13 mouse cellular contexts compared by ENCODE assay signal in genomic region chr6:15639378-15639777, GRCm38 (mm10).
A peak's percentile ranks its signal among the peaks of the same experiment; 100 is the strongest.
DNase-seq lines count a peak whose midpoint lies in the region; ATAC-seq and TF ChIP-seq lines count a peak whose summit lies in the region.
"Had no signal": no experiment of that assay in that cellular context is flagged by ENCODE, and none has a peak within 500 bp of the region (broad histone marks: within the 10 kb centered on the region; RNA-seq: fewer than 3 reads in every experiment).

No protein-coding gene starts in this region.

- H3K9ac ChIP-seq in midbrain, embryonic 16.5 days (ENCODE audit: low read depth, low read length): no peak overlapping the region
- no peak overlapping the region for H3K9ac ChIP-seq in forebrain, embryonic 12.5 days
- H3K9ac ChIP-seq in limb, embryonic 14.5 days (ENCODE audit: low read depth, low read length, severe bottlenecking): no peak overlapping the region
- H3K9ac ChIP-seq: hindbrain, embryonic 15.5 days; liver, embryonic 14.5 days had no signal

- ATAC-seq in midbrain, embryonic 16.5 days: no peak
- peak; percentile 89; the same call in 1 of the 2 replicates for ATAC-seq in forebrain, embryonic 12.5 days (ENCODE audit: low FRiP score)
- peak; percentile 82 for ATAC-seq in limb, embryonic 14.5 days (ENCODE audit: low FRiP score, low read depth)

- peak overlapping the region; percentile 46; the same call in 1 of the 2 replicates for H3K27ac ChIP-seq in midbrain, embryonic 10.5 days (replicated peaks)
- no peak overlapping the region for H3K27ac ChIP-seq in midbrain, embryonic 16.5 days (ENCODE audit: low read length)
- no peak overlapping the region for H3K27ac ChIP-seq in forebrain, embryonic 12.5 days
- peak overlapping the region; percentile 56; the same call in 1 of the 2 replicates for H3K27ac ChIP-seq in limb, embryonic 14.5 days (replicated peaks; ENCODE audit: low read depth, low read length)
- H3K27ac ChIP-seq: hindbrain, embryonic 15.5 days; kidney, postnatal 0 days; liver, embryonic 14.5 days had no signal

- no peak overlapping the region for H3K4me3 ChIP-seq in midbrain, embryonic 10.5 days
- H3K4me3 ChIP-seq in midbrain, embryonic 16.5 days (ENCODE audit: low read depth, low read length): no peak overlapping the region
- no peak overlapping the region for H3K4me3 ChIP-seq in forebrain, embryonic 12.5 days (replicated peaks)
- H3K4me3 ChIP-seq in limb, embryonic 14.5 days (replicated peaks; ENCODE audit: low read length): no peak overlapping the region
- H3K4me3 ChIP-seq: hindbrain, embryonic 15.5 days had no signal

- no peaks in the 10 kb centered on the region for H3K9me3 ChIP-seq in midbrain, embryonic 10.5 days (replicated peaks)
- H3K9me3 ChIP-seq in midbrain, embryonic 16.5 days (replicated peaks; ENCODE audit: control insufficient read depth, low read length, poor library complexity, severe bottlenecking): no peaks in the 10 kb centered on the region
- no peaks in the 10 kb centered on the region for H3K9me3 ChIP-seq in forebrain, embryonic 12.5 days
- no peaks in the 10 kb centered on the region for H3K9me3 ChIP-seq in limb, embryonic 14.5 days (ENCODE audit: control insufficient read depth, low read length)
- H3K9me3 ChIP-seq: hindbrain, embryonic 15.5 days had no signal

- no peak for TF ChIP-seq POLR2A in limb, embryonic 14.5 days (IDR thresholded peaks at IDR 0.05; ENCODE audit: borderline replicate concordance, extremely low read depth, insufficient read depth, insufficient read length)

- H3K4me1 ChIP-seq in midbrain, embryonic 10.5 days: peaks cover 21% of the 10 kb centered on the region
- peaks cover 2% of the 10 kb centered on the region; the same call in 1 of the 2 replicates for H3K4me1 ChIP-seq in midbrain, embryonic 16.5 days (ENCODE audit: control insufficient read depth, insufficient read depth, low read length)
- peaks cover 19% of the 10 kb centered on the region for H3K4me1 ChIP-seq in forebrain, embryonic 12.5 days
- peaks cover 13% of the 10 kb centered on the region for H3K4me1 ChIP-seq in limb, embryonic 14.5 days (ENCODE audit: control insufficient read depth, insufficient read depth, low read length)
- H3K4me1 ChIP-seq: hindbrain, embryonic 15.5 days had no signal

- peak; percentile 31 for DNase-seq in midbrain, embryonic 10.5 days (ENCODE audit: low spot score)
- peak; percentile 75 for DNase-seq in limb, embryonic 14.5 days (ENCODE audit: low spot score)
- DNase-seq in right cerebral cortex, postnatal 10 days (ENCODE audit: low spot score in 2 of 2): no peak
- no peak for DNase-seq in cerebellum, adult 18-20 months
- DNase-seq in B cell, adult 2 months: no peak
- DNase-seq: cerebellum, adult 9-11 months; lung, postnatal 14 days; thymus, postnatal 25 days had no signal

- H3K4me2 ChIP-seq in midbrain, embryonic 16.5 days (ENCODE audit: low read length): no peak overlapping the region
- H3K4me2 ChIP-seq in forebrain, embryonic 12.5 days: no peak overlapping the region
- no peak overlapping the region for H3K4me2 ChIP-seq in limb, embryonic 14.5 days (replicated peaks; ENCODE audit: low read depth, low read length, severe bottlenecking)
- H3K4me2 ChIP-seq: hindbrain, embryonic 15.5 days had no signal

- no peaks in the 10 kb centered on the region for H3K27me3 ChIP-seq in midbrain, embryonic 10.5 days (ENCODE audit: low read depth, poor library complexity, severe bottlenecking)
- H3K27me3 ChIP-seq in midbrain, embryonic 16.5 days (ENCODE audit: control insufficient read depth, insufficient read depth, low read depth, low read length): no peaks in the 10 kb centered on the region
- no peaks in the 10 kb centered on the region for H3K27me3 ChIP-seq in forebrain, embryonic 12.5 days
- no peaks in the 10 kb centered on the region for H3K27me3 ChIP-seq in limb, embryonic 14.5 days (ENCODE audit: control insufficient read depth, insufficient read depth, low read length)
- H3K27me3 ChIP-seq: hindbrain, embryonic 15.5 days had no signal

- no peaks in the 10 kb centered on the region for H3K36me3 ChIP-seq in midbrain, embryonic 10.5 days
- H3K36me3 ChIP-seq in midbrain, embryonic 16.5 days (ENCODE audit: control insufficient read depth, insufficient read depth, low read length): no peaks in the 10 kb centered on the region
- no peaks in the 10 kb centered on the region for H3K36me3 ChIP-seq in forebrain, embryonic 12.5 days (replicated peaks)
- no peaks in the 10 kb centered on the region for H3K36me3 ChIP-seq in limb, embryonic 14.5 days (ENCODE audit: control insufficient read depth, insufficient read depth, low read length)
- H3K36me3 ChIP-seq: hindbrain, embryonic 15.5 days had no signal

- WGBS in midbrain, embryonic 10.5 days: 14% methylated on average over 4 of the region's 4 CpGs
- WGBS in midbrain, embryonic 16.5 days: 9% methylated on average over 4 of the region's 4 CpGs
- 4% methylated on average over 4 of the region's 4 CpGs for WGBS in forebrain, embryonic 12.5 days
- 14% methylated on average over 4 of the region's 4 CpGs for WGBS in limb, embryonic 14.5 days

Comparison
In these comparisons a context has a peak if more than half of its experiments do, and no peak if none do; other contexts are left out.
1. H3K27ac ChIP-seq: peak in midbrain, embryonic 10.5 days (single experiment) and limb, embryonic 14.5 days (single experiment); none in midbrain, embryonic 16.5 days (single experiment) and forebrain, embryonic 12.5 days (single experiment).
2. DNase-seq: peak in midbrain, embryonic 10.5 days (single experiment) and limb, embryonic 14.5 days (single experiment); none in right cerebral cortex, postnatal 10 days (0 of 2), cerebellum, adult 18-20 months (0 of 2) and B cell, adult 2 months (0 of 2).